Mouse (Mus musculus) lung, postnatal 0 days (tissue): Measurements from ENCODE around the gene Ogg1.
A peak's percentile ranks its signal among the peaks of the same experiment; 100 is the strongest.

Source experiments
- CTCF ChIP-seq: IDR thresholded peaks from 2 replicates; pipeline ENCODE4 v1.5.1; 2016; ENCODE audit warnings: antibody characterized with exemption, mild to moderate bottlenecking
- EP300 ChIP-seq: IDR thresholded peaks from 2 replicates; pipeline ENCODE4 v1.6.1; 2016; ENCODE audit warnings: antibody characterized with exemption, mild to moderate bottlenecking, control low read depth

- TF ChIP-seq CTCF = peak; percentile 35; the same call in 1 of the 2 replicates
- 0 out of 2 replicates have a peak, but pooled peaks have one; percentile 2 for TF ChIP-seq EP300
These were observed 19.8 kb upstream of the Ogg1 start, which contains the start of gene Brpf1 for GRCm38 (mm10) chr6:113306986-113307349.
